Mouse (Mus musculus) megakaryocyte, embryonic 14.5 days (primary cell): Measurements from ENCODE around the gene Cadm1.

Experiments
- FLI1 ChIP-seq: IDR thresholded peaks from 2 replicates; pipeline ENCODE4 v1.6.1; 2012; ENCODE audit warnings: low read length, inconsistent platforms, mixed read lengths
- GATA1 ChIP-seq: IDR thresholded peaks from 3 replicates; pipeline ENCODE4 v1.6.1; 2012; ENCODE audit warnings: mixed read lengths, low read length, inconsistent platforms, borderline replicate concordance

GRCm38 (mm10) chr9:47506876-47507275 is 23.1 kb upstream of the Cadm1 start:
- TF ChIP-seq FLI1 (no peak), GATA1 (no peak)
